Mouse (Mus musculus): ENCODE measurements around the gene Plcxd2. TPM values are rescaled to one million over a fixed set of nuclear protein-coding genes. Genes with fewer than 3 reads are reported as not detected.

The Plcxd2 gene
- polyA plus RNA-seq (2012; rRNA removed): 39.9 and 43.2 TPM in 2 replicates

DNA sequence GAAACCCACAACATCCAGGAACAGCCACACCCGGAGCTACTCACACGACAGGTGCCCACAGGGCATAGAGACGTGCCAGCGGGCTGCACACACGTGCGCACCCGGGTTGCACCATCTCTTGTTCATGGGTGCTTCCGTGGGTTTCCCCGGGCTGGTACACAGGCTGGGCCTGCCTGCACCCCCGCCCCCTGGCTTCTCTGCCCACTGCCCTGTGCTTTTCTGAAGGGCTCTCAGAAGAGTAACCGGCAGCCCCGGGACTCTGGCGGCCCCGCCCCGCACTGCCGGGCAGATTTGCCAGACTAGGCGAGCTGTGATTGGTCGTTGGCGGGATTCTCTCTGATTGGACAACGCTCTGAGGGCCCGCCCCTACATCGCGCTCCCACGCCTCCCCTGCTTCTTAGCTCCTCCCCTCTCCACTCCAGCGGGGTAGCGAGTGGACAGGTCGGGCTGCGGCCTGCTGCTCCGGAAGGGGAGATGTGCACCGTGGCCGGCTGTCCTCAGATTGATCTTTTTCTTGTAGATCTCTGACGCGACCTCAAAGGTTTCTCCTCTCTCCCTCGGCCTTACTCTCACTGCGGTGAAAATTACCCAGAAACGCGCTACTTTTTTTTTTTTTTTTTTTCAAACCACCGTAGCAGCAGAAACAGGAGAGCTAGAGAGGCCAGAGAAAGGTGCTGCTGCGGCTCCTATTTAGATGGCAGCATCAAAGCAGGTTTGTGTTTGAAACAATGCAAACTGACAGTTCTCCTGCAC lies at the start of gene Plcxd2:
Gene Plcxd2, minus strand, starts transcription at position 66 of the 753 bp plus-strand sequence.
- TF ChIP-seq CTCF (IDR thresholded peaks at IDR 0.05; ENCODE audit: extremely low read depth, insufficient read depth, low read length): no peak
- peak; percentile 92 for TF ChIP-seq POLR2A (IDR thresholded peaks at IDR 0.05; ENCODE audit: extremely low read depth, insufficient read depth, low read length)
- H3K4me1 ChIP-seq (ENCODE audit: control insufficient read depth, insufficient read depth, low read length): no peaks in the 10 kb centered on the region
- peak within 1 kb of the TSS; percentile 57 for H3K4me3 ChIP-seq (ENCODE audit: insufficient read depth, low read length)
- H3K27ac ChIP-seq (ENCODE audit: insufficient read depth, low read length): no peak within 1 kb of the TSS; the same call in 1 of the 2 replicates

GRCm38 (mm10) chr16:46046906-46047305 lies 36.9 kb upstream of the Plcxd2 start:
- no peaks in the 10 kb centered on the region for H3K4me1 ChIP-seq (ENCODE audit: control insufficient read depth, insufficient read depth, low read length)
- TF ChIP-seq POLR2A (IDR thresholded peaks at IDR 0.05; ENCODE audit: extremely low read depth, insufficient read depth, low read length): no peak
- TF ChIP-seq CTCF (IDR thresholded peaks at IDR 0.05; ENCODE audit: extremely low read depth, insufficient read depth, low read length): no peak
- H3K27ac ChIP-seq (ENCODE audit: insufficient read depth, low read length): no peak overlapping the region
- no peak overlapping the region for H3K4me3 ChIP-seq (ENCODE audit: insufficient read depth, low read length)

GRCm38 (mm10) chr16:46036261-46036660 lies 26.2 kb upstream of the Plcxd2 start:
- Histone ChIP-seq H3K27ac (ENCODE audit: insufficient read depth, low read length) (no peak overlapping the region), H3K4me3 (ENCODE audit: insufficient read depth, low read length) (no peak overlapping the region), H3K4me1 (ENCODE audit: control insufficient read depth, insufficient read depth, low read length) (no peaks in the 10 kb centered on the region)
- TF ChIP-seq CTCF (IDR thresholded peaks at IDR 0.05; ENCODE audit: extremely low read depth, insufficient read depth, low read length): no peak
- no peak for TF ChIP-seq POLR2A (IDR thresholded peaks at IDR 0.05; ENCODE audit: extremely low read depth, insufficient read depth, low read length)

DNA sequence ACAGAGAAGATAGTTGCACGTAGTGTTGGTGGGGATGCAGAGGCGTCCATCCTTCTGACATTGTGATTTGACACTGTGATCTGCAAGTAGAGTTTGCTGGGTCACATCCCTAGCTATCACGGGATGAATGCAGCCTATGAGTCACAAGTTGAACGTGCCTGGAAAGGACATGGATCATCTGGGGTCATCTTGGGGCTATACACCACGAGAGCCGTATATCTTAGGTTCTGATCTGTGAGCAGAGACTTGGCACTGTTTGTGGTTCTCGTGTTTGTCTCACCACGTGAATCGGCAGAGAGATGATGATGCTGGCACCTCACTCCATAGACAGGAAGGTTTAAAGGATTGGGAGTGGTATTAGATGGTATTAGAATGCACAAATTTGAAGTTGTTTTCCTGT lies 23.9 kb upstream of the Plcxd2 start:
- Histone ChIP-seq H3K4me1 (ENCODE audit: control insufficient read depth, insufficient read depth, low read length) (no peaks in the 10 kb centered on the region), H3K27ac (ENCODE audit: insufficient read depth, low read length) (no peak overlapping the region), H3K4me3 (ENCODE audit: insufficient read depth, low read length) (no peak overlapping the region)
- TF ChIP-seq POLR2A (IDR thresholded peaks at IDR 0.05; ENCODE audit: extremely low read depth, insufficient read depth, low read length) (no peak), CTCF (IDR thresholded peaks at IDR 0.05; ENCODE audit: extremely low read depth, insufficient read depth, low read length) (no peak)

DNA sequence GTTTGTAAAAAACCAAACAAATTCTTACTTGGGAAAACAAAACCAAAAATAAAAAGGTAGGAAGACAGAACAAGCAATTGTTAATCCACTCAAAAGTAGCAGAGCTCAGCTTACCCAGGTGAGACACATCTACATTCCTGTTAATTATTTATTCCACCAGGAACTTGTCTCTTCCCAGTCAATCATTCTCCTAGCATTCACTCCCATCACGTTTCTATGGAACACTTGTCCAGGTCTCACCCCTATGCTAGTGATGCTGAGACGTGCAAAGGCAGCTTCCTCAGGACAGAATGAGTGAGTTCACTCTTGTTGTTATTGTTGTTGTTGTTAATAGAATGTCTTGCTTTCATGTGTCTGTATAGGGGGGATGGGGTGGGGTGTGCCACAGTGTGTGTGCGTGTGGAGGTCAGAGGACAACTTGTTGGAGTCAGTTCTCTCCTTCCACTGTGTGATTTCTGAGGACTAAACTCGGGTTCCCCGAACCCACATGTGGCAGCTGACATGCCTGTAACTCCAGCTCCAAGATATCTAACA lies 13.0 kb upstream of the Plcxd2 start:
- TF ChIP-seq CTCF (IDR thresholded peaks at IDR 0.05; ENCODE audit: extremely low read depth, insufficient read depth, low read length): no peak
- TF ChIP-seq POLR2A (IDR thresholded peaks at IDR 0.05; ENCODE audit: extremely low read depth, insufficient read depth, low read length): no peak
- Histone ChIP-seq H3K4me3 (ENCODE audit: insufficient read depth, low read length) (no peak overlapping the region), H3K4me1 (ENCODE audit: control insufficient read depth, insufficient read depth, low read length) (no peaks in the 10 kb centered on the region), H3K27ac (ENCODE audit: insufficient read depth, low read length) (no peak overlapping the region)

DNA sequence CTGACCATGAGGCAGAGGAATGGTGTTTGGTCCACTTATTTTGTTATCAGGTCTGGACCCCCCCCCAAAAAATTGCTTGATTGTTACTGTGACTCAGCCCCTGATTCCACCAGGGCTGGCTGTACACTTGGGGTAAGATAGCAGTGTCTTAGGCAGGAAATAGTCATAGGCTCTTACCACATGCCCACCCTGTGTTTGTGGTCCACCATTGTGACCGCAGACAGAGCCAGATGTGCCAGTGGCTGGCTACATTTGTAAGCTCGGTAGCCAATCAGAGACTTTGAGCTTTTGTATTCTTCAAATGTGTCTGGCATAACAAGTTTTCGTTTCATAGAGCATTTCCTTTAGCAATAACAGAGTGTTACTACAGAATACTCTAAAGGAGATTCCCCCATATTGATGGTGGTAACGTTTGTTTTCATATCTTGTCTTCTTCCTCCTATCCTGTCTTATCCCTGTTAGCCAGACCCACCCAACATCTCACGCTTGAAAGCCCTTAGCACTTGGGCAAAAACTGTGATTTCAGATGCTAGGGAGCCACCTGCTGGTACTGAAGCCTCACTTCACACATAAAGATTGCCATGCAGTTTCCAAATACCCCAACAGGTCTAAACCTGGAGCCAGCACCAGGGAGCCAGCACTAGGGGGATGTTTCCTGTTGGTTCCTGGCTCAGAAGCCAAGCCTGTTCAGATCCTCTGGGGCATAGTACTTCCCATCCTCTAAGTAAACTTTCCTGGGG lies 12.3 kb upstream of the Plcxd2 start:
- TF ChIP-seq POLR2A (IDR thresholded peaks at IDR 0.05; ENCODE audit: extremely low read depth, insufficient read depth, low read length) (no peak), CTCF (IDR thresholded peaks at IDR 0.05; ENCODE audit: extremely low read depth, insufficient read depth, low read length) (peak; percentile 95)
- Histone ChIP-seq H3K4me3 (ENCODE audit: insufficient read depth, low read length) (no peak overlapping the region), H3K27ac (ENCODE audit: insufficient read depth, low read length) (no peak overlapping the region), H3K4me1 (ENCODE audit: control insufficient read depth, insufficient read depth, low read length) (no peaks in the 10 kb centered on the region)

DNA sequence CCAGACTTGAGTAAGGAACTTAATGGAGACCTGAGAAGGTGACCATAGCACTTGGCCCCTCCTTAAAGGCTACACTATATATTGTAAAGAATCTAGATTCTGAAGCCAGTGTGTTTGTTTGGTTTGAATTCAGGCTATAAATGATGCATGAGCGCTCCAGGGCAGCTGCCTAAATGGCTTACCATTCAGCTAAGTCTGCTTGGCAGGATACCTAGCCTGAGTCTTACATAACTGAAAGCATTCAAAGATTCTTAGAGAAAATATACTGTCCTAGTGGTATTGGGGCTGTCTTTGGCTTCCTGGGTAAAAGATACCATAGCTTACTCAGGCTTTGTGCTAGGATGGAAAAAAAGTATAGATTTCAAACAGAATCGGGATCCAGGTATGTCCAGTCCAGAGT lies 11.3 kb upstream of the Plcxd2 start:
- Histone ChIP-seq H3K27ac (ENCODE audit: insufficient read depth, low read length) (no peak overlapping the region), H3K4me1 (ENCODE audit: control insufficient read depth, insufficient read depth, low read length) (no peaks in the 10 kb centered on the region), H3K4me3 (ENCODE audit: insufficient read depth, low read length) (no peak overlapping the region)
- TF ChIP-seq CTCF (IDR thresholded peaks at IDR 0.05; ENCODE audit: extremely low read depth, insufficient read depth, low read length) (no peak), POLR2A (IDR thresholded peaks at IDR 0.05; ENCODE audit: extremely low read depth, insufficient read depth, low read length) (no peak)

DNA sequence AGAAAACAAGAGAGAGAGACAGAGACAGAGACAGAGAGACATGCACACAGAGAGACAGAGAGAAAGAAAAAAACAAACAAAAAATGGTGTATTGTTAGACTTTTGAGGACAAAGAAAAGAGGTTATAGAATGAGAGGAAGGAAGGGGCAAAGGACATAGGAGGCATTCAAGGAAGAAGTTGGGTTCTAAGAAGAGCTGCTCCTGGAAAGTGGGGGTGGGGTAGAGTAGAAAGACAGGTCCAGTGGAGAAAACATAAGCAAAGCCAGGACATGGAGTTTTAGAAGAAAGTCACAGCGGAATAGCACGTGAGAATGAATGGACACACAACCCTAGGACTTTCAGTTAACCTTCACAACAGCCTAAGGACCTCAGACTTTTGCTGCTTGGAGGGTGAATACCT lies 10.4 kb upstream of the Plcxd2 start:
- TF ChIP-seq POLR2A (IDR thresholded peaks at IDR 0.05; ENCODE audit: extremely low read depth, insufficient read depth, low read length) (no peak), CTCF (IDR thresholded peaks at IDR 0.05; ENCODE audit: extremely low read depth, insufficient read depth, low read length) (no peak)
- Histone ChIP-seq H3K4me3 (ENCODE audit: insufficient read depth, low read length) (no peak overlapping the region), H3K4me1 (ENCODE audit: control insufficient read depth, insufficient read depth, low read length) (no peaks in the 10 kb centered on the region), H3K27ac (ENCODE audit: insufficient read depth, low read length) (no peak overlapping the region)

DNA sequence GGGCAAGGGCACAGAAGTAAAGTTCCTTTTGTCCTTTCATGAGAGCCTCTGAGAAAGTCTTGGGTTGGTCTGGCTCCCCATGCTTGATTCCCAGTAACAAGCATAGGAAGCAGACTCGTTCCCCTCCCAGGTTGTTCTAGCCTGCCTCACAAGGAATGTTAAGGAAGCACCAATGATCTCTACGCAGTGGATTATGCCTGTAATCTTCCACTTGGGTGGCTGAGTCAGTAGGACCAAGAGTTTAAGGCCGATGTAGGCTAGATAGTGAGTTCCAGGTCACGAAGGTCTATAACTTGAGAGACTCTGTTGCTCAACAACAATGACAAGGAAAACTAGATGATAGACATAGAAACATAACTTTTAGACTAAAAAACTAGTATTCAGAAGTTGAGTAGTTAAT lies 9.8 kb upstream of the Plcxd2 start:
- H3K27ac ChIP-seq (ENCODE audit: insufficient read depth, low read length): no peak overlapping the region
- no peak overlapping the region for H3K4me3 ChIP-seq (ENCODE audit: insufficient read depth, low read length)

More for the DNA sequence above, 9.8 kb upstream of the Plcxd2 start:
- TF ChIP-seq CTCF (IDR thresholded peaks at IDR 0.05; ENCODE audit: extremely low read depth, insufficient read depth, low read length): no peak
- TF ChIP-seq POLR2A (IDR thresholded peaks at IDR 0.05; ENCODE audit: extremely low read depth, insufficient read depth, low read length): no peak
- H3K4me1 ChIP-seq (ENCODE audit: control insufficient read depth, insufficient read depth, low read length): no peaks in the 10 kb centered on the region

Measured in cortical plate, adult 2 months (tissue).